Mouse (Mus musculus): ENCODE results near the gene Slc16a12.

Slc16a12 gene

GRCm38 (mm10) chr19:34746201-34746600 lies 888 bp downstream of the Slc16a12 start:
- no peaks in the 10 kb centered on the region for H3K27me3 ChIP-seq (ENCODE audit: control insufficient read depth, insufficient read depth, low read length, poor library complexity, severe bottlenecking)
- no peaks in the 10 kb centered on the region for H3K36me3 ChIP-seq (ENCODE audit: control insufficient read depth, insufficient read depth, low read length, poor library complexity, severe bottlenecking)
- DNase-seq (ENCODE audit: low read depth, low spot score), result no peak

GRCm38 (mm10) chr19:34745012-34745411 lies 2.1 kb downstream of the Slc16a12 start:
- no peaks in the 10 kb centered on the region for H3K36me3 ChIP-seq (ENCODE audit: control insufficient read depth, insufficient read depth, low read length, poor library complexity, severe bottlenecking)
- DNase-seq (ENCODE audit: low read depth, low spot score), result no peak
- no peaks in the 10 kb centered on the region for H3K27me3 ChIP-seq (ENCODE audit: control insufficient read depth, insufficient read depth, low read length, poor library complexity, severe bottlenecking)

GRCm38 (mm10) chr19:34737916-34738315 lies 9.2 kb downstream of the Slc16a12 start:
- DNase-seq (ENCODE audit: low read depth, low spot score), result no peak
- H3K36me3 ChIP-seq (ENCODE audit: control insufficient read depth, insufficient read depth, low read length, poor library complexity, severe bottlenecking), result no peaks in the 10 kb centered on the region
- H3K27me3 ChIP-seq (ENCODE audit: control insufficient read depth, insufficient read depth, low read length, poor library complexity, severe bottlenecking), result no peaks in the 10 kb centered on the region

GRCm38 (mm10) chr19:34735900-34736299 lies 11.2 kb downstream of the Slc16a12 start:
- Histone ChIP-seq H3K27me3 (ENCODE audit: control insufficient read depth, insufficient read depth, low read length, poor library complexity, severe bottlenecking) (no peaks in the 10 kb centered on the region), H3K36me3 (ENCODE audit: control insufficient read depth, insufficient read depth, low read length, poor library complexity, severe bottlenecking) (no peaks in the 10 kb centered on the region)
- DNase-seq (ENCODE audit: low read depth, low spot score), result no peak

GRCm38 (mm10) chr19:34733020-34733419 lies 14.1 kb downstream of the Slc16a12 start:
- DNase-seq (ENCODE audit: low read depth, low spot score), result no peak
- Histone ChIP-seq H3K36me3 (ENCODE audit: control insufficient read depth, insufficient read depth, low read length, poor library complexity, severe bottlenecking) (no peaks in the 10 kb centered on the region), H3K27me3 (ENCODE audit: control insufficient read depth, insufficient read depth, low read length, poor library complexity, severe bottlenecking) (no peaks in the 10 kb centered on the region)

- no peaks in the 10 kb centered on the region for H3K36me3 ChIP-seq (ENCODE audit: control insufficient read depth, insufficient read depth, low read length, poor library complexity, severe bottlenecking)
- no peak for DNase-seq (ENCODE audit: low read depth, low spot score)
- no peaks in the 10 kb centered on the region for H3K27me3 ChIP-seq (ENCODE audit: control insufficient read depth, insufficient read depth, low read length, poor library complexity, severe bottlenecking)
These were observed 15.7 kb downstream of the Slc16a12 start for GRCm38 (mm10) chr19:34731356-34731755.

GRCm38 (mm10) chr19:34730584-34730983 lies 16.5 kb downstream of the Slc16a12 start:
- Histone ChIP-seq H3K27me3 (ENCODE audit: control insufficient read depth, insufficient read depth, low read length, poor library complexity, severe bottlenecking) (no peaks in the 10 kb centered on the region), H3K36me3 (ENCODE audit: control insufficient read depth, insufficient read depth, low read length, poor library complexity, severe bottlenecking) (no peaks in the 10 kb centered on the region)
- DNase-seq (ENCODE audit: low read depth, low spot score), result no peak

GRCm38 (mm10) chr19:34729505-34729904 lies 17.6 kb downstream of the Slc16a12 start:
- Histone ChIP-seq H3K36me3 (ENCODE audit: control insufficient read depth, insufficient read depth, low read length, poor library complexity, severe bottlenecking) (no peaks in the 10 kb centered on the region), H3K27me3 (ENCODE audit: control insufficient read depth, insufficient read depth, low read length, poor library complexity, severe bottlenecking) (no peaks in the 10 kb centered on the region)
- no peak for DNase-seq (ENCODE audit: low read depth, low spot score)

- H3K27me3 ChIP-seq (ENCODE audit: control insufficient read depth, insufficient read depth, low read length, poor library complexity, severe bottlenecking), result no peaks in the 10 kb centered on the region
- H3K36me3 ChIP-seq (ENCODE audit: control insufficient read depth, insufficient read depth, low read length, poor library complexity, severe bottlenecking), result no peaks in the 10 kb centered on the region
- peak; percentile 62 for DNase-seq (ENCODE audit: low read depth, low spot score)
These were observed 20.7 kb downstream of the Slc16a12 start for GRCm38 (mm10) chr19:34726254-34726962.

GRCm38 (mm10) chr19:34725418-34725817 lies 21.7 kb downstream of the Slc16a12 start:
- DNase-seq (ENCODE audit: low read depth, low spot score), result peak; percentile 61
- H3K27me3 ChIP-seq (ENCODE audit: control insufficient read depth, insufficient read depth, low read length, poor library complexity, severe bottlenecking), result no peaks in the 10 kb centered on the region
- no peaks in the 10 kb centered on the region for H3K36me3 ChIP-seq (ENCODE audit: control insufficient read depth, insufficient read depth, low read length, poor library complexity, severe bottlenecking)

- Histone ChIP-seq H3K36me3 (ENCODE audit: control insufficient read depth, insufficient read depth, low read length, poor library complexity, severe bottlenecking) (no peaks in the 10 kb centered on the region), H3K27me3 (ENCODE audit: control insufficient read depth, insufficient read depth, low read length, poor library complexity, severe bottlenecking) (no peaks in the 10 kb centered on the region)
- DNase-seq (ENCODE audit: low read depth, low spot score), result no peak
These were observed 22.5 kb downstream of the Slc16a12 start for GRCm38 (mm10) chr19:34724598-34724997.

- Histone ChIP-seq H3K36me3 (ENCODE audit: control insufficient read depth, insufficient read depth, low read length, poor library complexity, severe bottlenecking) (no peaks in the 10 kb centered on the region), H3K27me3 (ENCODE audit: control insufficient read depth, insufficient read depth, low read length, poor library complexity, severe bottlenecking) (no peaks in the 10 kb centered on the region)
- no peak for DNase-seq (ENCODE audit: low read depth, low spot score)
These were observed 24.5 kb downstream of the Slc16a12 start for GRCm38 (mm10) chr19:34722541-34722940.

- no peak for DNase-seq (ENCODE audit: low read depth, low spot score)
- Histone ChIP-seq H3K27me3 (ENCODE audit: control insufficient read depth, insufficient read depth, low read length, poor library complexity, severe bottlenecking) (no peaks in the 10 kb centered on the region), H3K36me3 (ENCODE audit: control insufficient read depth, insufficient read depth, low read length, poor library complexity, severe bottlenecking) (no peaks in the 10 kb centered on the region)
These were observed 27.0 kb downstream of the Slc16a12 start for GRCm38 (mm10) chr19:34720130-34720529.

GRCm38 (mm10) chr19:34718963-34719362 lies 28.1 kb downstream of the Slc16a12 start:
- H3K27me3 ChIP-seq (ENCODE audit: control insufficient read depth, insufficient read depth, low read length, poor library complexity, severe bottlenecking), result no peaks in the 10 kb centered on the region
- H3K36me3 ChIP-seq (ENCODE audit: control insufficient read depth, insufficient read depth, low read length, poor library complexity, severe bottlenecking), result no peaks in the 10 kb centered on the region
- DNase-seq (ENCODE audit: low read depth, low spot score), result no peak

GRCm38 (mm10) chr19:34718478-34718877 lies 28.6 kb downstream of the Slc16a12 start:
- no peak for DNase-seq (ENCODE audit: low read depth, low spot score)
- Histone ChIP-seq H3K27me3 (ENCODE audit: control insufficient read depth, insufficient read depth, low read length, poor library complexity, severe bottlenecking) (no peaks in the 10 kb centered on the region), H3K36me3 (ENCODE audit: control insufficient read depth, insufficient read depth, low read length, poor library complexity, severe bottlenecking) (no peaks in the 10 kb centered on the region)

- no peaks in the 10 kb centered on the region for H3K27me3 ChIP-seq (ENCODE audit: control insufficient read depth, insufficient read depth, low read length, poor library complexity, severe bottlenecking)
- no peaks in the 10 kb centered on the region for H3K36me3 ChIP-seq (ENCODE audit: control insufficient read depth, insufficient read depth, low read length, poor library complexity, severe bottlenecking)
- DNase-seq (ENCODE audit: low read depth, low spot score), result no peak
These were observed 31.2 kb downstream of the Slc16a12 start for GRCm38 (mm10) chr19:34715895-34716294.
